Mouse (Mus musculus) Patski (cell line): ENCODE results near the gene Gtf3c4. TPM values are rescaled to one million over a fixed set of nuclear protein-coding genes. Genes with fewer than 3 reads are reported as not detected.
A peak's percentile ranks its signal among the peaks of the same experiment; 100 is the strongest.

Experiments
- ATAC-seq: fragments of 100-300 bp; one replicate; pipeline ENCODE4 v1.8.0; 2021
- CTCF ChIA-PET: fragments of 350-600 bp; sonication (Branson Sonifier 250); formaldehyde crosslinking; loops from one replicate; lab custom pipeline; 2022; ENCODE audit warnings: inconsistent platforms; lab: Charles Lee
- POLR2A ChIA-PET: fragments of 350-600 bp; sonication (Branson Sonifier 250); formaldehyde crosslinking; loops from one replicate; lab custom pipeline; 2022; ENCODE audit warnings: antibody characterized with exemption, inconsistent platforms; lab: Charles Lee
- DNase-seq: peaks from one replicate; pipeline ENCODE4 v3.0.0-alpha.2; 2011; ENCODE audit warnings: low read depth, low spot score
- H3K27me3 ChIP-seq: fragments of 371-371 bp; one replicate; pipeline ENCODE4 v1.5.1; 2021
- CTCF ChIP-seq: fragments of 100-300 bp; IDR thresholded peaks from one replicate; pipeline ENCODE4 v1.5.1; 2021
- in situ Hi-C: fragments of 300-500 bp; cut with MboI; formaldehyde crosslinking; loops from 3 replicates; pipeline ENCODE4 v1.11.1; 2018; ENCODE audit warnings: low pct_unique_long_range_greater_than_20kb, mixed read lengths
- polyA plus RNA-seq: library from polyadenylated mRNA; unstranded; gene quantifications from one replicate; pipeline ENCODE4 v1.2.3, GENCODE M21; 2021

The Gtf3c4 gene
- 22.8 TPM for polyA plus RNA-seq

GRCm38 (mm10) chr2:28840222-28840951 is at the start of gene Gtf3c4, which contains the start of gene Ddx31:
TSS of gene Gtf3c4 (minus strand) at chr2:28840360.
TSS of gene Ddx31 (plus strand) at chr2:28840406.
- DNase-seq: peak; percentile 71
- ChIA-PET POLR2A (interaction anchor here (0.6 kb wide), 1 partner anchor 21 kb away, joined by 3 read pairs; no protein-coding TSS in a partner anchor), CTCF (interaction anchor here (0.7 to 2.4 kb wide), 3 partner anchors 10 to 213 kb away, joined by 3 to 9 read pairs (median 3); no protein-coding TSS in a partner anchor)
- no peak for TF ChIP-seq CTCF
- in situ Hi-C loops: no loop called here
- ATAC-seq: peak; percentile 81
- no peaks in the 10 kb centered on the region for H3K27me3 ChIP-seq

GRCm38 (mm10) chr2:28884914-28885313 is 44.8 kb upstream of the Gtf3c4 start:
- ATAC-seq (no peak), DNase-seq (no peak)
- ChIA-PET POLR2A (interaction anchor here (1.3 kb wide), 1 partner anchor 10 kb away, joined by 5 read pairs; no protein-coding TSS in a partner anchor), CTCF (no interaction called here)
- no peak for TF ChIP-seq CTCF
- in situ Hi-C loops: no loop called here
- no peaks in the 10 kb centered on the region for H3K27me3 ChIP-seq

GRCm38 (mm10) chr2:28882826-28883485 is 42.8 kb upstream of the Gtf3c4 start:
- ChIA-PET POLR2A (interaction anchor here (0.6 kb wide), 1 partner anchor 37 kb away, joined by 4 read pairs; no protein-coding TSS in a partner anchor), CTCF (no interaction called here)
- ATAC-seq: peak; percentile 60
- TF ChIP-seq CTCF: no peak
- in situ Hi-C loops: no loop called here
- peak; percentile 42 for DNase-seq
- no peaks in the 10 kb centered on the region for H3K27me3 ChIP-seq

DNA sequence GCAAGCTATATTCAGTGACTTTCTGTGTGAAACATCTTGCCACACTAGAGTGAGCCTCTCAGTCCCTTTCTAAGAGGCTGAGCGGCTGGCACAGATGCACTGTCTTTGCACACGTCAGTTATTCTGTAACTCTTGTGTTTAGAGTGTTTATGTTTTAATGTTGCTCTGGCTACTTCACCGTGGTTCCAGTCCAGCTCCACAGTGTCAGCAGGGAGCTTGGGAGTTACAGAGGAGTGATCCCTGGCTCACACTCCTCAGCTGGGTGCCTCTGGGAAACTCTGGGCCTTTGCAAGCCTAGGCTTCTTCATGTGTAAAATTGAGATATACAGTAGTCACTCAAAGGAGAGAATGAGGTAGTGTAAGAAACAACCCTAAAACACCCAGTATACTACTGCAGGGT is 41.9 kb upstream of the Gtf3c4 start:
- no peak for TF ChIP-seq CTCF
- H3K27me3 ChIP-seq: no peaks in the 10 kb centered on the region
- ChIA-PET CTCF (no interaction called here), POLR2A (no interaction called here)
- in situ Hi-C loops: no loop called here
- DNase-seq: peak; percentile 54
- peak; percentile 74 for ATAC-seq

- ATAC-seq (no peak), DNase-seq (no peak)
- no peaks in the 10 kb centered on the region for H3K27me3 ChIP-seq
- in situ Hi-C loops: no loop called here
- ChIA-PET POLR2A (no interaction called here), CTCF (no interaction called here)
- no peak for TF ChIP-seq CTCF
These were observed 41.1 kb upstream of the Gtf3c4 start for GRCm38 (mm10) chr2:28881275-28881674.

- CTCF ChIA-PET: no interaction called here
- no peak for TF ChIP-seq CTCF
- DNase-seq (no peak), ATAC-seq (no peak)
- POLR2A ChIA-PET: no interaction called here
- in situ Hi-C loops: no loop called here
- no peaks in the 10 kb centered on the region for H3K27me3 ChIP-seq
These were observed 35.4 kb upstream of the Gtf3c4 start for GRCm38 (mm10) chr2:28875554-28875953.

- H3K27me3 ChIP-seq: no peaks in the 10 kb centered on the region
- CTCF ChIA-PET: no interaction called here
- DNase-seq (no peak), ATAC-seq (no peak)
- TF ChIP-seq CTCF: no peak
- in situ Hi-C loops: no loop called here
- POLR2A ChIA-PET: no interaction called here
These were observed 27.3 kb upstream of the Gtf3c4 start for GRCm38 (mm10) chr2:28867495-28867894.

- ATAC-seq (no peak), DNase-seq (no peak)
- TF ChIP-seq CTCF: no peak
- H3K27me3 ChIP-seq: no peaks in the 10 kb centered on the region
- ChIA-PET POLR2A (interaction anchor here (0.6 kb wide), 1 partner anchor 847 kb away, joined by 5 read pairs; no protein-coding TSS in a partner anchor), CTCF (no interaction called here)
- in situ Hi-C loops: no loop called here
These were observed 23.7 kb upstream of the Gtf3c4 start for GRCm38 (mm10) chr2:28863857-28864256.

GRCm38 (mm10) chr2:28860678-28861423 is 20.7 kb upstream of the Gtf3c4 start:
- DNase-seq (no peak), ATAC-seq (no peak)
- POLR2A ChIA-PET: interaction anchor here (0.6 to 0.9 kb wide), 2 partner anchors 17 to 20 kb away, joined by 3 read pairs; no protein-coding TSS in a partner anchor
- in situ Hi-C loops: no loop called here
- H3K27me3 ChIP-seq: no peaks in the 10 kb centered on the region
- CTCF ChIA-PET: interaction anchor here (1.4 kb wide), 1 partner anchor 12 kb away, joined by 3 read pairs; no protein-coding TSS in a partner anchor
- TF ChIP-seq CTCF: no peak

DNA sequence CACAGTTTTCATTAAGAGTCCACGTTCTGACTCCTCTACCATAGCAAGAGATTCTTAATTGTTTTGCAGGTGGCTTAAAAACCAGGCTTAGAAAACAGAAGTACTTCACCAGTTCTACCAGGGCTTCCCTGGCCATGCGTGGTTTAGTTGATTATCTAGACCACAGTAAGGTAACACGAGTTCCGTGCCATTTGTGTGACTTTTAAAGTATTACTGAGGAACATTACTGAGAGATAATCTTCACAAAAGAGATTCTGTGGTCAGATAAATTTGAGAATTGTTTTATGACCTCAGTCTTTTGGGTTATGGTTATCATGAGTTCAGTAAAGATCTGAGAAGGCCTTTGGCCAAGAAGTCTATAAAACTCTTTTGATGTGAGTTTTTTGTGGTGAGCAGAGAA is 19.1 kb upstream of the Gtf3c4 start:
- H3K27me3 ChIP-seq: no peaks in the 10 kb centered on the region
- no peak for ATAC-seq
- DNase-seq: no peak
- CTCF ChIA-PET: no interaction called here
- no peak for TF ChIP-seq CTCF
- in situ Hi-C loops: no loop called here
- POLR2A ChIA-PET: no interaction called here
